Mouse (Mus musculus) ES-E14 (cell line): ENCODE results near the gene Wnk2. TPM values are rescaled to one million over a fixed set of nuclear protein-coding genes. Genes with fewer than 3 reads are reported as not detected.

Source experiments
- DNase-seq: peaks from one replicate; pipeline ENCODE4 v3.0.0-alpha.2; 2013; ENCODE audit warnings: low read depth, low spot score
- H3K27ac ChIP-seq: 2 replicates; pipeline ENCODE4 v1.5.1; 2012; ENCODE audit warnings: low read depth, mild to moderate bottlenecking, low read length, moderate library complexity, mixed read lengths; ENCODE audit not compliant: poor library complexity, insufficient read depth, severe bottlenecking
- H3K36me3 ChIP-seq: 2 replicates; pipeline ENCODE4 v1.6.1; 2012; ENCODE audit warnings: mild to moderate bottlenecking, low read length, moderate library complexity, mixed read lengths; ENCODE audit not compliant: control insufficient read depth, poor library complexity, insufficient read depth, severe bottlenecking
- H3K4me1 ChIP-seq, 2 experiments: fragments of 150-350 bp in 1 of 2; sonication (generic) in 1 of 2; 2 replicates each; pipeline ENCODE4 v1.6.1; 2012; ENCODE audit warnings: low read length in 2 of 2, mild to moderate bottlenecking in 1 of 2, mixed read lengths in 1 of 2; ENCODE audit not compliant: control insufficient read depth in 2 of 2, insufficient read depth in 2 of 2, poor library complexity in 1 of 2
- H3K4me3 ChIP-seq, 2 experiments: fragments of 150-350 bp in 1 of 2; sonication (generic) in 1 of 2; 2 replicates each; pipeline ENCODE4 v1.5.1; 2012; ENCODE audit warnings: low read length in 2 of 2, low read depth in 1 of 2, mild to moderate bottlenecking in 1 of 2, mixed read lengths in 1 of 2; ENCODE audit not compliant: insufficient read depth in 1 of 2, poor library complexity in 1 of 2, severe bottlenecking in 1 of 2
- H3K9ac ChIP-seq: 2 replicates; pipeline ENCODE4 v1.6.1; 2012; ENCODE audit warnings: low read depth, mild to moderate bottlenecking, low read length, mixed read lengths; ENCODE audit not compliant: poor library complexity, insufficient read depth, severe bottlenecking
- H3K9me3 ChIP-seq: fragments of 150-350 bp; sonication (generic); 2 replicates; pipeline ENCODE4 v1.6.1; 2012; ENCODE audit warnings: low read depth, mild to moderate bottlenecking, low read length; ENCODE audit not compliant: control insufficient read depth, insufficient read depth
- CHD2 ChIP-seq: IDR thresholded peaks from 2 replicates; pipeline ENCODE4 v1.6.1; 2014; ENCODE audit warnings: mild to moderate bottlenecking, low read depth, low read length, inconsistent platforms
- HCFC1 ChIP-seq: IDR thresholded peaks from 2 replicates; pipeline ENCODE4 v1.6.1; 2012; ENCODE audit warnings: low read length, inconsistent platforms, borderline replicate concordance; ENCODE audit not compliant: insufficient read depth
- MAFK ChIP-seq: IDR thresholded peaks from 2 replicates; pipeline ENCODE4 v1.6.1; 2014; ENCODE audit warnings: mild to moderate bottlenecking, low read depth, low read length, inconsistent platforms; ENCODE audit not compliant: insufficient read depth
- ZC3H11A ChIP-seq: IDR thresholded peaks from 2 replicates; pipeline ENCODE4 v1.6.1; 2012; ENCODE audit warnings: low read depth, mild to moderate bottlenecking, inconsistent platforms, low read length, borderline replicate concordance
- ZNF384 ChIP-seq: IDR thresholded peaks from 2 replicates; pipeline ENCODE4 v1.6.1; 2012; ENCODE audit warnings: low read depth, low read length, inconsistent platforms
- in situ Hi-C, 2 experiments: fragments of 600-800 bp; cut with MboI; formaldehyde crosslinking; loops; one replicate each; pipeline ENCODE4 v1.15.1; 2025; ENCODE audit warnings: low sequenced_read_pairs in 2 of 2, inconsistent platforms in 1 of 2; ENCODE audit not compliant: unreplicated experiment in 2 of 2
- total RNA-seq: library from RNA; depleted of rRNA; stranded (reverse); fragments of 300-350 nt; gene quantifications from 2 replicates; pipeline ENCODE4 v1.2.3, GENCODE M21; 2012

Wnk2 gene
- total RNA-seq, 1 experiment, result 1.6 TPM

DNA sequence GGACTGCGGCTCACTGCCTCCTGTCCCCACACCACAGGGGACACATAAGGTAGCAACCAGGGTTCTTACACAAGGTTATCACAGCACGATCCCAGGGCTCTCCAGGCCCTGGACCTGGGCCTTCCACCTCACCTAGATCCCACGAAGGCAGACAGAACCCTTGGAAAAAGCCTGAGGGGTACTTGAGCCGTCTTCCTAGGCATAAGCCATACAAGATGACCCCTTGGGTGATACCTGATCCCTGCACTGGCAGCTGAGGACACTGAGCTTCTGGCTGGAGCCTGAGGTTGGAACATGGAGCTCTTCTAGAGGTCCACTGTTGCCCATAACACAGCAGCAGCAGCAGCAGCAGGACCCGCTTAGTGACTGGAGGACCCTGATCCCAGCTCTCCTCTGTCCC is 5.4 kb downstream of the Wnk2 start:
- Histone ChIP-seq H3K9ac (no peak overlapping the region), H3K36me3 (no peaks in the 10 kb centered on the region), H3K27ac (no peak overlapping the region), H3K4me3 (no peak overlapping the region), H3K4me1 (peaks cover 0 to 5% of the 10 kb centered on the region in 2 experiments; a peak in 1 of 4 replicates), H3K9me3 (no peaks in the 10 kb centered on the region)
- no peak for DNase-seq
- in situ Hi-C loops, result no loop called here
- TF ChIP-seq ZC3H11A (no peak), ZNF384 (no peak), MAFK (no peak), HCFC1 (no peak)

DNA sequence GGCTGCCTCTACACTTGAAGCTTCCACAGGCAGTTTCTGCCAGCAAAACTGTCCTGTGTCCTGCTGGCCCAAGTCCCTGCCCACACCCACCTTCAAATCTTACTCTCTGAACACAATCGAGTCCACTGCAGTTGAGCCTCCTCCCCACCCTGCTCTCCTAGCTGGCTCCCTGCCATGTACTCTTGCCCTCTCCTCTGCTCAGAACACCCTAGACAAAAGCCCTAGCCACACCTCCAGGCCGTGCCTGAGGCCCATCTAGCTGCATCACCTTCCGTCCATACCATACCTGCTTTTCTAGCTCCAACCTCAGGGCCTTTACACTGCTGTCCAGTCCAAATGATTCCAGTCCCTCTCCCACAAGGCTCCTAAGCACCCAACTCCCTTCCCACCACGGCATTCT is 7.2 kb downstream of the Wnk2 start:
- Histone ChIP-seq H3K36me3 (no peaks in the 10 kb centered on the region), H3K9me3 (no peaks in the 10 kb centered on the region), H3K4me1 (no peaks in the 10 kb centered on the region), H3K9ac (no peak overlapping the region), H3K27ac (no peak overlapping the region), H3K4me3 (no peak overlapping the region)
- TF ChIP-seq ZNF384 (no peak), HCFC1 (no peak), ZC3H11A (no peak)
- in situ Hi-C loops, result no loop called here
- no peak for DNase-seq

DNA sequence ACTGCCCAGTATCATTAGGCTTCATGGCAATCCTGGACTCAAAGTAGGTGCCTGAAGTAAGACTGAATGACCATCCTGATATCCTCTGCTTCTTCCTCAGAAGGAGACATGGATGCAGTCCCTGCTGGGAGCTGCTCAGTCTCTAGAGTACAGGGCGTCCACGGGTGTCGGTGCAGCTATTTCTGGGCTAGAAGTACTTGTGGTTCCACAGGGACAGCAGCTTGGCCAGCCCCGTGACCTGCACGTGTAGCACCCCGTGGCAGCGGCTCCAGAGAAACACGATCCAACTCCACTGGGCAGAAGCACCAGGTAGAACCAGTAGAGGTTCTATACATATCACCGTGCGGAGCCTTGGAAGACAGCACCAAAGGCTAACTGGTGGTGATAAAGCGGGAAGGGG is 13.3 kb downstream of the Wnk2 start:
- Histone ChIP-seq H3K4me1 (no peaks in the 10 kb centered on the region), H3K36me3 (no peaks in the 10 kb centered on the region), H3K27ac (no peak overlapping the region), H3K9me3 (no peaks in the 10 kb centered on the region), H3K9ac (no peak overlapping the region), H3K4me3 (no peak overlapping the region)
- no peak for DNase-seq
- TF ChIP-seq ZNF384 (no peak), HCFC1 (no peak), CHD2 (no peak), ZC3H11A (no peak), MAFK (no peak)
- in situ Hi-C loops, result no loop called here

DNA sequence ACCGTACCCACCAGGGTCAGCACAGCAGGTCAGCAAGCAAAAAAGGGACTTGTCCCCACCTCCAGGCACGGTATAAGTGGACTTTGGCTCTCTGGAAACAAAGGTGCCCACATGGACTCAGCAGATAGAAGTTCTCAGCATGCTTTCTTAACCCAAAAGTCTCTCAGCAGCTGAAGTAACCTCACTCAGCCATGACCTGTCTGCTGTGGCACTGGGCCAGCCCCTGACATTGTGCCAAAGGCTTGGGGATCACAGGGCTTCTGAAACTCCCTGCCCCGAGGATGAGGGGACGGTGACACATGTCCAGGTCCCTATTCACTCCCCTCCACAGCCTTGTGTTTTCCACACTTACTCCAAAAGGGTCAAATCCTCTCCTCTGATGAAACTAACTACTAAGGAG is 14.7 kb downstream of the Wnk2 start:
- peaks cover 0 to 2% of the 10 kb centered on the region in 2 experiments; a peak in 1 of 4 replicates for H3K4me1 ChIP-seq
- no peak overlapping the region for H3K4me3 ChIP-seq
- in situ Hi-C loops, result no loop called here
- H3K9ac ChIP-seq, result no peak overlapping the region
- TF ChIP-seq HCFC1 (no peak), MAFK (no peak), ZNF384 (no peak)
- H3K9me3 ChIP-seq, result no peaks in the 10 kb centered on the region
- H3K36me3 ChIP-seq, result no peaks in the 10 kb centered on the region
- H3K27ac ChIP-seq, result no peak overlapping the region
- no peak for DNase-seq

DNA sequence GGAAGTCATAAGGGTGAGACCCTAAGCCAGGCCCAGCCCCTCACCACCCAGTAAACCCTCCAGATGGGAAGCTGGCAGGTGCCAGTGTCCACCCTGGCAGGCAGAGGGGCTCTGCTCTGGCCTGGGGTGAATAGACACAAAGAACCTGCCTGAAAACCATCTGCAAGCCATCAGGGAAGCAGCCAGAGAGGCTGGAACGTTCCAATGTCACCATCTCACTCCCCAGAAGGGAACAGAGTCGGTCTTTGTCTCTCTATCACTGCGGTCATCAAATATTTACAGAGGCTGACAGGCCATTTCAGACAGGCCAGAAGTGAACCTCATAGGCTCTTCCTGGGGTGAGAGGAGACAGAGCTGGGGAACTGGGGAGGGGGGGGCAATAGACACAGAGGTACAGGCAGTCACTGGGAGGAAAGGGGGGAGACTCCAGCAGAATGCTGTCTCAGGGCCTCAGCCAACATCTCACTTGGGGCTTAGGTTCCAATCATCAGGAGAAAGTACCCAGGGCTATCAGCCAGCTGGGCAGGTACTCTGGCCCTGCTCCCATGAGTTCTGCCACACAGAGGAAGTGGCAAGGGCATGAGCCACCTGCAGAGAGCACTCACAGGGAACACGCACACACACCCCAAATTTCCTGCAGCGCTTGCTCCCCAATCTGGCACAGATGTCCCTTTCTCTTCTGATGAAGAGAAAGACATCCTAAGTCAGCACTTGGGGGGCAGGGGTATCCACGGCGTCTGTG is 15.7 kb downstream of the Wnk2 start:
- TF ChIP-seq MAFK (no peak), ZNF384 (no peak)
- Histone ChIP-seq H3K9me3 (no peaks in the 10 kb centered on the region), H3K4me1 (peaks cover 0 to 4% of the 10 kb centered on the region in 2 experiments; a peak in 1 of 4 replicates), H3K4me3 (no peak overlapping the region), H3K36me3 (no peaks in the 10 kb centered on the region), H3K9ac (no peak overlapping the region), H3K27ac (no peak overlapping the region)
- no peak for DNase-seq
- in situ Hi-C loops, result no loop called here
